Mouse (Mus musculus): ENCODE measurements around the gene Fbxl16. TPM values are rescaled to one million over a fixed set of nuclear protein-coding genes. Genes with fewer than 3 reads are reported as not detected.

Fbxl16 gene
- polyA plus RNA-seq, 1 experiment from 2014 or later = 15.0 TPM

- H3K4me3 ChIP-seq (ENCODE audit: low read depth, low read length) = no peak overlapping the region
- WGBS = 84% methylated on average over 14 of the region's 14 CpGs
Observed at GRCm38 (mm10) chr17:25839455-25840235, 30.8 kb downstream of the Fbxl16 start.

GRCm38 (mm10) chr17:25840519-25840918 lies 31.6 kb downstream of the Fbxl16 start:
- H3K36me3 ChIP-seq (ENCODE audit: control insufficient read depth, insufficient read depth, low read length) = peaks cover 24% of the 10 kb centered on the region
- H3K4me1 ChIP-seq (replicated peaks; ENCODE audit: control insufficient read depth, insufficient read depth, low read length) = peaks cover 17% of the 10 kb centered on the region
- WGBS = 96% methylated on average over 6 of the region's 6 CpGs

More at GRCm38 (mm10) chr17:25839455-25840235, 30.8 kb downstream of the Fbxl16 start:
- H3K27ac ChIP-seq (ENCODE audit: low read depth, low read length) = no peak overlapping the region
- no peaks in the 10 kb centered on the region for H3K9me3 ChIP-seq (ENCODE audit: control insufficient read depth, low read length)
- H3K4me1 ChIP-seq (replicated peaks; ENCODE audit: control insufficient read depth, insufficient read depth, low read length) = peaks cover 21% of the 10 kb centered on the region
- no peak overlapping the region for H3K9ac ChIP-seq (ENCODE audit: low read depth, low read length)
- no peak for ATAC-seq (ENCODE audit: low FRiP score)
- no peaks in the 10 kb centered on the region for H3K27me3 ChIP-seq (ENCODE audit: control insufficient read depth, insufficient read depth, low read length)
- no peak for DNase-seq (ENCODE audit: low spot score)
- peaks cover 27% of the 10 kb centered on the region for H3K36me3 ChIP-seq (ENCODE audit: control insufficient read depth, insufficient read depth, low read length)
- H3K4me2 ChIP-seq (replicated peaks; ENCODE audit: low read depth, low read length) = no peak overlapping the region

GRCm38 (mm10) chr17:25841117-25841880 lies 32.4 kb downstream of the Fbxl16 start, which contains the start of gene Gm20683:
Gene Gm20683, minus strand, starts transcription at chr17:25841763.
- H3K9me3 ChIP-seq (ENCODE audit: control insufficient read depth, low read length) = no peaks in the 10 kb centered on the region
- peaks cover 13% of the 10 kb centered on the region for H3K4me1 ChIP-seq (replicated peaks; ENCODE audit: control insufficient read depth, insufficient read depth, low read length)
- no peak within 1 kb of the TSS for H3K4me2 ChIP-seq (replicated peaks; ENCODE audit: low read depth, low read length)
- H3K27ac ChIP-seq (ENCODE audit: low read depth, low read length) = no peak within 1 kb of the TSS
- DNase-seq (ENCODE audit: low spot score) (no peak), ATAC-seq (ENCODE audit: low FRiP score) (no peak)
- no peaks in the 10 kb centered on the region for H3K27me3 ChIP-seq (ENCODE audit: control insufficient read depth, insufficient read depth, low read length)
- peaks cover 24% of the 10 kb centered on the region for H3K36me3 ChIP-seq (ENCODE audit: control insufficient read depth, insufficient read depth, low read length)
- no peak within 1 kb of the TSS for H3K9ac ChIP-seq (ENCODE audit: low read depth, low read length)
- 94% methylated on average over 22 of the region's 22 CpGs for WGBS
- no peak within 1 kb of the TSS for H3K4me3 ChIP-seq (ENCODE audit: low read depth, low read length)

More at GRCm38 (mm10) chr17:25840519-25840918, 31.6 kb downstream of the Fbxl16 start:
- DNase-seq (ENCODE audit: low spot score) (no peak), ATAC-seq (ENCODE audit: low FRiP score) (no peak)
- Histone ChIP-seq H3K27ac (ENCODE audit: low read depth, low read length) (no peak overlapping the region), H3K9me3 (ENCODE audit: control insufficient read depth, low read length) (no peaks in the 10 kb centered on the region), H3K27me3 (ENCODE audit: control insufficient read depth, insufficient read depth, low read length) (no peaks in the 10 kb centered on the region), H3K9ac (ENCODE audit: low read depth, low read length) (no peak overlapping the region), H3K4me2 (replicated peaks; ENCODE audit: low read depth, low read length) (no peak overlapping the region), H3K4me3 (ENCODE audit: low read depth, low read length) (no peak overlapping the region)

GRCm38 (mm10) chr17:25842509-25842908 lies 33.6 kb downstream of the Fbxl16 start:
- H3K4me1 ChIP-seq (replicated peaks; ENCODE audit: control insufficient read depth, insufficient read depth, low read length) = peaks cover 3% of the 10 kb centered on the region
- no peak overlapping the region for H3K4me3 ChIP-seq (ENCODE audit: low read depth, low read length)
- no peak overlapping the region for H3K4me2 ChIP-seq (replicated peaks; ENCODE audit: low read depth, low read length)
- no peaks in the 10 kb centered on the region for H3K27me3 ChIP-seq (ENCODE audit: control insufficient read depth, insufficient read depth, low read length)
- ATAC-seq (ENCODE audit: low FRiP score) (no peak), DNase-seq (ENCODE audit: low spot score) (no peak)
- H3K36me3 ChIP-seq (ENCODE audit: control insufficient read depth, insufficient read depth, low read length) = peaks cover 24% of the 10 kb centered on the region
- H3K9ac ChIP-seq (ENCODE audit: low read depth, low read length) = no peak overlapping the region
- no peaks in the 10 kb centered on the region for H3K9me3 ChIP-seq (ENCODE audit: control insufficient read depth, low read length)
- H3K27ac ChIP-seq (ENCODE audit: low read depth, low read length) = no peak overlapping the region
- WGBS = 90% methylated on average over 3 of the region's 3 CpGs

- Histone ChIP-seq H3K4me3 (ENCODE audit: low read depth, low read length) (peak overlapping the region; percentile 82), H3K27ac (ENCODE audit: low read depth, low read length) (peak overlapping the region; percentile 13; the same call in 1 of the 2 replicates), H3K36me3 (ENCODE audit: control insufficient read depth, insufficient read depth, low read length) (peaks cover 24% of the 10 kb centered on the region), H3K4me2 (replicated peaks; ENCODE audit: low read depth, low read length) (peak overlapping the region; percentile 67), H3K9ac (ENCODE audit: low read depth, low read length) (peak overlapping the region; percentile 72; the same call in 1 of the 2 replicates), H3K9me3 (ENCODE audit: control insufficient read depth, low read length) (no peaks in the 10 kb centered on the region), H3K27me3 (ENCODE audit: control insufficient read depth, insufficient read depth, low read length) (no peaks in the 10 kb centered on the region), H3K4me1 (replicated peaks; ENCODE audit: control insufficient read depth, insufficient read depth, low read length) (no peaks in the 10 kb centered on the region; the same call in none of the 2 replicates)
- DNase-seq (ENCODE audit: low spot score) (no peak), ATAC-seq (ENCODE audit: low FRiP score) (no peak)
- WGBS = 98% methylated on average over 4 of the region's 4 CpGs
Observed at GRCm38 (mm10) chr17:25843122-25843521, 34.2 kb downstream of the Fbxl16 start.

GRCm38 (mm10) chr17:25843636-25844395 lies 34.9 kb downstream of the Fbxl16 start:
- H3K36me3 ChIP-seq (ENCODE audit: control insufficient read depth, insufficient read depth, low read length) = peaks cover 24% of the 10 kb centered on the region
- H3K27ac ChIP-seq (ENCODE audit: low read depth, low read length) = peak overlapping the region; percentile 58; the same call in 1 of the 2 replicates
- H3K4me2 ChIP-seq (replicated peaks; ENCODE audit: low read depth, low read length) = peak overlapping the region; percentile 67
- DNase-seq (ENCODE audit: low spot score) = no peak
- peak overlapping the region; percentile 72 for H3K9ac ChIP-seq (ENCODE audit: low read depth, low read length)
- ATAC-seq (ENCODE audit: low FRiP score) = peak; percentile 41; the same call in 1 of the 2 replicates
- WGBS = 4% methylated on average over 32 of the region's 38 CpGs
- no peaks in the 10 kb centered on the region for H3K9me3 ChIP-seq (ENCODE audit: control insufficient read depth, low read length)
- H3K4me1 ChIP-seq (replicated peaks; ENCODE audit: control insufficient read depth, insufficient read depth, low read length) = no peaks in the 10 kb centered on the region; the same call in none of the 2 replicates
- peak overlapping the region; percentile 82 for H3K4me3 ChIP-seq (ENCODE audit: low read depth, low read length)
- no peaks in the 10 kb centered on the region for H3K27me3 ChIP-seq (ENCODE audit: control insufficient read depth, insufficient read depth, low read length)

- no peaks in the 10 kb centered on the region; the same call in none of the 2 replicates for H3K4me1 ChIP-seq (replicated peaks; ENCODE audit: control insufficient read depth, insufficient read depth, low read length)
- ATAC-seq (ENCODE audit: low FRiP score) = peak; percentile 92
Observed at GRCm38 (mm10) chr17:25844396-25844901, 35.6 kb downstream of the Fbxl16 start, which contains the start of gene Rhot2. Gene Rhot2, minus strand, starts transcription at chr17:25844851.

GRCm38 (mm10) chr17:25860229-25860628 lies 51.3 kb downstream of the Fbxl16 start:
- Histone ChIP-seq H3K4me3 (ENCODE audit: low read depth, low read length) (no peak overlapping the region), H3K9ac (ENCODE audit: low read depth, low read length) (peak overlapping the region; percentile 80; the same call in 1 of the 2 replicates), H3K27me3 (ENCODE audit: control insufficient read depth, insufficient read depth, low read length) (no peaks in the 10 kb centered on the region), H3K9me3 (ENCODE audit: control insufficient read depth, low read length) (no peaks in the 10 kb centered on the region), H3K4me2 (replicated peaks; ENCODE audit: low read depth, low read length) (peak overlapping the region; percentile 89; the same call in 1 of the 2 replicates), H3K27ac (ENCODE audit: low read depth, low read length) (no peak overlapping the region), H3K36me3 (ENCODE audit: control insufficient read depth, insufficient read depth, low read length) (no peaks in the 10 kb centered on the region), H3K4me1 (replicated peaks; ENCODE audit: control insufficient read depth, insufficient read depth, low read length) (peaks cover 8% of the 10 kb centered on the region)
- 93% methylated on average over 6 of the region's 6 CpGs for WGBS
- DNase-seq (ENCODE audit: low spot score) = no peak
- ATAC-seq (ENCODE audit: low FRiP score) = no peak

More at GRCm38 (mm10) chr17:25844396-25844901, 35.6 kb downstream of the Fbxl16 start, which contains the start of gene Rhot2:
- Histone ChIP-seq H3K9ac (ENCODE audit: low read depth, low read length) (peak within 1 kb of the TSS; percentile 72), H3K9me3 (ENCODE audit: control insufficient read depth, low read length) (no peaks in the 10 kb centered on the region), H3K4me2 (replicated peaks; ENCODE audit: low read depth, low read length) (peak within 1 kb of the TSS; percentile 67), H3K4me3 (ENCODE audit: low read depth, low read length) (peak within 1 kb of the TSS; percentile 82), H3K27me3 (ENCODE audit: control insufficient read depth, insufficient read depth, low read length) (no peaks in the 10 kb centered on the region), H3K36me3 (ENCODE audit: control insufficient read depth, insufficient read depth, low read length) (peaks cover 18% of the 10 kb centered on the region), H3K27ac (ENCODE audit: low read depth, low read length) (peak within 1 kb of the TSS; percentile 58; the same call in 1 of the 2 replicates)
- under 1% methylated on average over 20 of the region's 21 CpGs for WGBS
- DNase-seq (ENCODE audit: low spot score) = peak; percentile 97

Measured in hindbrain, embryonic 11.5 days (tissue).